Mouse (Mus musculus) kidney, embryonic 14.5 days (tissue): ENCODE measurements around the gene Plxna4. TPM values are rescaled to one million over a fixed set of nuclear protein-coding genes. Genes with fewer than 3 reads are reported as not detected.
A peak's percentile ranks its signal among the peaks of the same experiment; 100 is the strongest.
"Not testable (repeated sequence)": the region's sequence is repeated elsewhere in the genome, so short reads cannot be mapped to it uniquely, and the experiment has no call there.

Experiments
- ATAC-seq: fragments of 200-750 bp; cut with Nextera tagmentation; 2 replicates; pipeline ENCODE4 v1.8.0; 2017; ENCODE audit warnings: moderate number of reproducible peaks, mild to moderate bottlenecking, moderate TSS enrichment, moderate library complexity; ENCODE audit not compliant: low FRiP score, low TSS enrichment
- H3K27ac ChIP-seq: fragments of 300-500 bp; sonication (generic); 2 replicates; pipeline ENCODE4 v1.5.1; 2014; ENCODE audit warnings: low read depth, mild to moderate bottlenecking, low read length, moderate library complexity, mixed read lengths
- H3K27me3 ChIP-seq: fragments of 300-500 bp; sonication (generic); 2 replicates; pipeline ENCODE4 v1.6.1; 2014; ENCODE audit warnings: mild to moderate bottlenecking, low read length; ENCODE audit not compliant: control insufficient read depth, insufficient read depth
- H3K36me3 ChIP-seq: fragments of 300-500 bp; sonication (generic); 2 replicates; pipeline ENCODE4 v1.6.1; 2014; ENCODE audit warnings: low read length, mixed read lengths; ENCODE audit not compliant: control insufficient read depth, insufficient read depth
- H3K4me1 ChIP-seq: fragments of 300-500 bp; sonication (generic); 2 replicates; pipeline ENCODE4 v1.6.1; 2014; ENCODE audit warnings: low read length, mixed read lengths; ENCODE audit not compliant: control insufficient read depth, insufficient read depth
- H3K4me2 ChIP-seq: fragments of 300-500 bp; sonication (generic); replicated peaks from 2 replicates; pipeline ENCODE4 v1.6.1; 2014; ENCODE audit warnings: low read depth, mild to moderate bottlenecking, low read length
- H3K4me3 ChIP-seq: fragments of 300-500 bp; sonication (generic); 2 replicates; pipeline ENCODE4 v1.5.1; 2014; ENCODE audit warnings: mild to moderate bottlenecking, low read length
- H3K9ac ChIP-seq: fragments of 300-500 bp; sonication (generic); 2 replicates; pipeline ENCODE4 v1.6.1; 2014; ENCODE audit warnings: low read depth, mild to moderate bottlenecking, low read length, moderate library complexity
- H3K9me3 ChIP-seq: fragments of 300-500 bp; sonication (generic); 2 replicates; pipeline ENCODE4 v1.6.1; 2016; ENCODE audit warnings: low read length; ENCODE audit not compliant: control insufficient read depth
- WGBS: fragments of 180-500 bp; shearing (Covaris S2); extraction: QIAGEN DNeasy Blood & Tissue Kit; methylation state at CpG from one replicate; pipeline ENCODE4 v1.1.7; 2014; 5-methylcytosine and 5-hydroxymethylcytosine counted together
- polyA plus RNA-seq: library from polyadenylated mRNA; unstranded; fragments of >200 nt; fragmentation: Nextera tagmentation; extraction: Ambion mirVana; gene quantifications from 2 replicates; pipeline ENCODE4 v1.2.1, GENCODE M21; 2014

The Plxna4 gene
- polyA plus RNA-seq, 1 experiment from 2014 or later = 1.2 TPM

DNA sequence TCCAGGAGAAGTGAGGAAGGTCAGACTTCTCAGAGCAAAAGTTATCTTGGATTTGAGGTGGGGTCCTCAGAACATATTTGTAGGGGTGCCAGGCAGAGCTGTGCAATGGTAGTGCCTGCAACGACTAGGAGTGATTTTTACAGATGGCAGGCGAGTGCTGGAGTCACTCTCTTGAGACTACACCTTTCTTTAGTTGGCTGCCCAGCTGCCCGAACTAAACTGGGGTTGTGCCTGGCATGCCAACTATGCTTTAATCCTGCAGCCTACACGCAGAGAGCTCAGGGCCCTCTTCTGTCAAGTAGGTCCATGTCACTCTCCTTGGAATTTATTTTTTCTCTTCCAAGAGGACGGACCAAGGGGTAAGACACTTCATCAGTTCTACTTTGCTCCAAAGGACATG lies 61.2 kb downstream of the Plxna4 start:
- H3K27me3 ChIP-seq = no peaks in the 10 kb centered on the region
- no peaks in the 10 kb centered on the region for H3K36me3 ChIP-seq
- no peaks in the 10 kb centered on the region for H3K9me3 ChIP-seq
- ATAC-seq = no peak
- 86% methylated on average over 5 of the region's 5 CpGs for WGBS
- H3K4me1 ChIP-seq = no peaks in the 10 kb centered on the region
- H3K4me2 ChIP-seq = no peak overlapping the region
- H3K9ac ChIP-seq = no peak overlapping the region
- no peak overlapping the region for H3K4me3 ChIP-seq
- H3K27ac ChIP-seq = no peak overlapping the region

DNA sequence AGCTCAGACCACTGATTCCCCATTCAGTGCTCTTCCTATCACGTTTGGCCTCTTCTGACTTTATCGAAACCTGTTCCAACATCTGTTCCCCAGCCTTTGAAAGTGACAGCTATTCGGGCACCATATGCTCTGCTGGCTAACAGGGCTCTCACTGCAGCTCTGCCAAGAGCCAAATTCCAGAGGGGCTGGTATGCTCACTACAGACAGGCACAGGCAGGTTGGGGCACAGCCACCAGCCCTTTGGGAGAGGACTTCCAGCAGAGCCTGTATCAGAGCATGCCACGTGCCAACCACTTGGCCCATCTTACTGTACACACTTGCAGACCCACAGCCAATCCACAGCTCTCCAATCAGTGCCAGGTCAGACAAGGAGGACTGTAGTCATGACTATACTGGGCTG lies 67.9 kb downstream of the Plxna4 start:
- Histone ChIP-seq H3K4me2 (no peak overlapping the region), H3K4me1 (no peaks in the 10 kb centered on the region), H3K4me3 (no peak overlapping the region), H3K27me3 (no peaks in the 10 kb centered on the region), H3K9ac (no peak overlapping the region), H3K9me3 (no peaks in the 10 kb centered on the region), H3K36me3 (no peaks in the 10 kb centered on the region), H3K27ac (no peak overlapping the region)
- 83% methylated on average over 4 of the region's 4 CpGs for WGBS
- no peak for ATAC-seq

DNA sequence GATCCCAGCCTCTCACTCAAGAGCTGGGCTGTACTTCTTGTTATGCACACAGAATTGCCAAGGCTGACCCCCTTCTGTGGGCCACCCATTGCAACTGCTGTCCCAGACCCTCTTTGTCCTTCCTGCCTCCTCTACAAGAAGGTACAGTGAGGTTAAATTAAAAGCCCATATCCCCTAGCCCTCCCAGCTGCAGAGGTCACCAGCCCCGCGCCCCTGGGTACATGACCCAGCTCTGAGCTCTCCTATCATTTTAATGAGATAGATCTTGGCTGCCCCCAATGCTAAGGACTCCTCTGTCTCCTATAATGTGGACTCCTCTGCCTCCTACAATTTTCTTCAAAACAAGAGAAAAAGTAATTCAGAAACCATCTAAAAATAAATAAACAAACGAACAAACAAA lies 69.4 kb downstream of the Plxna4 start:
- Histone ChIP-seq H3K9me3 (no peaks in the 10 kb centered on the region), H3K4me3 (no peak overlapping the region), H3K27ac (no peak overlapping the region), H3K36me3 (no peaks in the 10 kb centered on the region), H3K9ac (no peak overlapping the region), H3K4me2 (no peak overlapping the region), H3K4me1 (no peaks in the 10 kb centered on the region), H3K27me3 (no peaks in the 10 kb centered on the region)
- 83% methylated on average over 3 of the region's 3 CpGs for WGBS
- no peak for ATAC-seq

DNA sequence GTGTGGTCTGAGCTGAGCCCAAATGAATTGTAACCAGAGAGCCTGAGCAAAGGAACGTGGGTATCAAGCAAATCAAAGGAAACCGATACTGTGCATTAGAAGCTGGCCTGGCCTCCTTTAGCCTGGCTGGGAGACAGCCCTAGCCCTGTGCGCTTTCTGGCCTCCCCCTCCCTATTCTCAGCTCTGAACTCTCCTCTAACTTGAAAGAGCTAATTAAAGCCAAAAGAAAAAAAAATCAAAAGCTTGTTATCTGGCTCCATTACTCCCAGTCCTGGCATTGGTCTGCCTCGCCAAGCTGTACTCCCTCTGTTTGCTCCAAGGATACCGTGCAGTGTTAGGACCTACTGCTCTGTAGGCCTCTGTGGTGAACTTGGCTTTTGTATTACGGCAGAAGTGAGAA lies 73.9 kb downstream of the Plxna4 start:
- Histone ChIP-seq H3K27me3 (no peaks in the 10 kb centered on the region), H3K36me3 (no peaks in the 10 kb centered on the region), H3K9me3 (no peaks in the 10 kb centered on the region), H3K27ac (no peak overlapping the region), H3K4me2 (no peak overlapping the region), H3K4me3 (no peak overlapping the region), H3K9ac (no peak overlapping the region), H3K4me1 (no peaks in the 10 kb centered on the region)
- WGBS = 53% methylated on average over 6 of the region's 6 CpGs
- no peak for ATAC-seq

DNA sequence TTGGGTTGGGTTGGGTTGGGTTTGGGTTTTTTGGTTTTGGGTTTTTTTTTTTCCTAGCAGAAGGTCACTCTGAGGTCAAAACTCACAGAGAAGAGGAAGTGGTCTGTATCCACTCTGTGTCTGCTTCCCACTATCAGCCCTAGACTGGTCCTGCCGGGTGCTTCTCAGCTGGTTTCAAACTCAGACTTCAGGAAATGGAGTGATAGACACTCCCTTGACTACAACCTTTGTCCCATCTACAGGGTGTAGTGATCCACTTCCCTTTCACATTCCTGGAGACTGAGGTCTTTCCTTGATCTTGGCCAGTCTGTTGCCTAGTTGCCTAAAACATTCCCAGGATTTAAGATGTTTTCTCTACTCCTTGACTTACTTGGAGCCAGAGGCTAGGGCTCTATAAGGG lies 76.0 kb downstream of the Plxna4 start:
- 88% methylated on average over 1 of the region's 1 CpGs for WGBS
- ATAC-seq = no peak
- no peaks in the 10 kb centered on the region for H3K27me3 ChIP-seq
- H3K36me3 ChIP-seq = no peaks in the 10 kb centered on the region
- H3K9ac ChIP-seq = no peak overlapping the region
- no peak overlapping the region for H3K27ac ChIP-seq
- no peak overlapping the region for H3K4me3 ChIP-seq
- H3K9me3 ChIP-seq = no peaks in the 10 kb centered on the region
- H3K4me1 ChIP-seq = no peaks in the 10 kb centered on the region
- no peak overlapping the region for H3K4me2 ChIP-seq

DNA sequence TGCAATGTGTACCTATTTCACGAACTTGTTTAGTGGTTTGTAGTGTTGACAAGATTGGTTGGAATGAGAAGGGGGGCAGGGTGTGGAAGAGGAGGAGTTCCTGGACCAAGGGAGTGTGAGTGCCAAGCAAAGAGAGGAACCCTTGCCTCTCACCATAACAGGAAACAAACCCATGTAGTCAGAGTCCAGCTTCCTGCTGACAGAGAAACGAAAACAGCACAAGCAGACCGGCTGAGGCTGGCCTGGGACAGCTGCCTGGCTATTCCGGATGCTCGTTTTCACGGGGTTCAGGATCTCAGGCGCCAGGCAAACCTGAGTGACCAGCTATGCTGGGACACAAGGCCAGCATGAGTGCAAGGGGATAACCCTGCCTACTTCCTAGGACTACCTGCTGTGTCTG lies 77.1 kb downstream of the Plxna4 start:
- H3K4me3 ChIP-seq = no peak overlapping the region
- no peaks in the 10 kb centered on the region for H3K27me3 ChIP-seq
- no peak overlapping the region for H3K4me2 ChIP-seq
- H3K4me1 ChIP-seq = no peaks in the 10 kb centered on the region
- 0 out of 2 replicates have a peak overlapping the region, but pooled peaks have one; percentile 47 for H3K27ac ChIP-seq
- no peak overlapping the region for H3K9ac ChIP-seq
- ATAC-seq = no peak; the same call in 1 of the 2 replicates
- 75% methylated on average over 7 of the region's 7 CpGs for WGBS
- no peaks in the 10 kb centered on the region for H3K9me3 ChIP-seq
- no peaks in the 10 kb centered on the region for H3K36me3 ChIP-seq

DNA sequence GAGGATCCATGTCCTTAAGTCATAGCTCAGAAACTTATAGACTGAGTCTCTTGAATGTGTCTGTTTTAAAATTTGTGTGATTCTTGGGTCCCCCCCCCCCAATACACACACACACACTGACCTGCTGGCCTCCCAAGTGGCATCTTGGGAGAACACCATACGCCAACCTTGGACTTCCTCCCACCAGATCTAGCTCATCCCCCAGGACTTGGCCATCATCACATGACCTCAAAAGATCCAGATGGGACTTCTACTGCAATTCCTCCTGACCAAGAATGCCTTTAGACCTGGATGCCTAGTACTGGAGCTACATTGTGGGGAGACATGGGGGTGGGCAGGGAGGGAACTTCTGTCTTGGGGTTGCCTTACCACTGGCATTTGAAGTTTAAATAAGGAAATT lies 77.5 kb downstream of the Plxna4 start:
- Histone ChIP-seq H3K9ac (no peak overlapping the region), H3K4me1 (no peaks in the 10 kb centered on the region), H3K27me3 (no peaks in the 10 kb centered on the region), H3K4me2 (no peak overlapping the region), H3K36me3 (no peaks in the 10 kb centered on the region), H3K27ac (no peak overlapping the region), H3K9me3 (no peaks in the 10 kb centered on the region), H3K4me3 (no peak overlapping the region)
- ATAC-seq = no peak
- 81% methylated on average over 1 of the region's 1 CpGs for WGBS

DNA sequence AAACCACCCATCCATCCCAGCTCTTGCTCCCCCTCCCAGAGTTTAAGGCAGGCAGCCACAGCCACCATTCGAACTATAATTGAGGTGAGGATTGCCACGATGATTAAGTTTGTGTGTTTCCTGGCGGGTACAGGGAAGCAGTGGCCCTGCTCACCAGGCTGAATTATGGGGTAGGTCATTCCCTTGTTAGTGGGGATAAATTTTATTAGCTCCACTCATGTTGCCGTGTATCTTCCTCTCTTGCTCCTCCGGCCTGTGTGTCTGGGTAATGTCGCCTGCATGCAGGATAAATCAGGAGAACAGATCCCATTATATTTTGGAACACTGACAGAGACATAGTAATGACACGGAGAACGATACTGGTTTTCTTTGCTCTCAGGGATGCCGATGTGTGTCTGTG lies 78.9 kb downstream of the Plxna4 start:
- Histone ChIP-seq H3K4me2 (no peak overlapping the region), H3K9me3 (no peaks in the 10 kb centered on the region), H3K9ac (no peak overlapping the region), H3K4me3 (no peak overlapping the region), H3K4me1 (no peaks in the 10 kb centered on the region), H3K27me3 (no peaks in the 10 kb centered on the region), H3K36me3 (no peaks in the 10 kb centered on the region), H3K27ac (no peak overlapping the region)
- 53% methylated on average over 9 of the region's 9 CpGs for WGBS
- ATAC-seq = no peak

DNA sequence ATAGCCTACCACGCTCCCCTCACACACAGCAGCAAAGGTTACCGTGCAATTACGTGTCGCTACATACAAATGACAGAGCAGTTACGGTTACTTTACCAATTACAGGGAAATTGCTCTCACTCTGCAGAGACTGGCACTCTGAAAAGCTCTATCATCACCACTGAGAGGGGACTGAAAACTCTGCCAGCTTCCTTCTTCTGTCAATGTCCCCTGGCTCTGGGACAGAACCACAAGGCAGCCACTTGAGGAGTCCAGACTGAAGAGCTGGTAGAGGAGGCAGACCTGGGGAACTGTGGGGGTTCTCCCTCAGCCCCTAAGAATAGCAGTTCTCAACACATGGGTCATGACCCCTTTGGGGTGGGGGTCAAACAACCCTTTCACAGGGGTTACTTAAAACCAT lies 83.0 kb downstream of the Plxna4 start:
- no peaks in the 10 kb centered on the region for H3K27me3 ChIP-seq
- no peak for ATAC-seq
- H3K4me2 ChIP-seq = no peak overlapping the region
- H3K27ac ChIP-seq = no peak overlapping the region
- H3K4me1 ChIP-seq = no peaks in the 10 kb centered on the region
- H3K4me3 ChIP-seq = no peak overlapping the region
- H3K9ac ChIP-seq = no peak overlapping the region
- no peaks in the 10 kb centered on the region for H3K36me3 ChIP-seq
- H3K9me3 ChIP-seq = no peaks in the 10 kb centered on the region
- WGBS = 76% methylated on average over 5 of the region's 5 CpGs

DNA sequence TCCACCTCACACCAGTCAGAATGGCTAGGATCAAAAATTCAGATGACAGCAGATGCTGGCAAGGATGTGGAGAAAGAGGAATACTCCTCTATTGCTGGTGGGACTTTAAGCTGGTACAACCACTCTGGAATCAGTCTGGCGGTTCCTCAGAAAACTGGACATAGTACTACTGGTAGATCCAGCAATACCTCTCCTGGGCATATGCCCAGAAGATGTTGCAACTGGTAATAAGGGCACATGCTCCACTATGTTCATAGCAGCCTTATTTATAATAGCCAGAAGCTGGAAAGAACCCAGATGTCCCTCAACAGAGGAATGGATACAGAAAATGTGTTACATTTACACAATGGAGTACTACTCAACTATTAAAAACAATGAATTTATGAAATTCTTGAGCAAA lies 86.8 kb downstream of the Plxna4 start:
- not testable (repeated sequence) for H3K4me3 ChIP-seq, H3K4me2 ChIP-seq, H3K36me3 ChIP-seq, H3K27me3 ChIP-seq, H3K9ac ChIP-seq, H3K27ac ChIP-seq, H3K9me3 ChIP-seq, ATAC-seq, H3K4me1 ChIP-seq
- 97% methylated on average over 1 of the region's 1 CpGs for WGBS
